Mouse (Mus musculus): Measurements from ENCODE around the gene Wnk2.
A peak's percentile ranks its signal among the peaks of the same experiment; 100 is the strongest.

The Wnk2 gene

DNA sequence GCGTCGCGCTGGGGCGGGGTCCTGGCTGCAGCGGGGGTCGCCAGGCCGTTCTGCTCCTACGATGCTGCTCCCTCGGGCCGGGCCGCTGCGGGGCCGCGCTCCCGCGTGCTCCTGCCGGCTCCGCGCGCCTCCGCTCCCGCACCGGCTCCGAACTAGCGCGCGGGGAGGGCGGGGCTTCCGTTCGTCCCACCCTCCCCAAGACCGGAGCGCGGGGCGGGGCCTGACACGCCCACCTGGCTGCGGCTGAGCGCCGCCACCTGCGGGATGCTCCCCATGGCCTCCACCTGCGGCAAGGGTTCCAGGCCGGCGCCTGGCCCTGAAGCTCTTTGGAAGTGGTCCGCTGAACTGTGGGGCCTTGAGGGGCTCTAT lies at the start of gene Wnk2:
Gene Wnk2 (minus strand): TSS at position 157 of the 369 bp plus-strand sequence.
- DNase-seq (ENCODE audit: low read depth): no peak

DNA sequence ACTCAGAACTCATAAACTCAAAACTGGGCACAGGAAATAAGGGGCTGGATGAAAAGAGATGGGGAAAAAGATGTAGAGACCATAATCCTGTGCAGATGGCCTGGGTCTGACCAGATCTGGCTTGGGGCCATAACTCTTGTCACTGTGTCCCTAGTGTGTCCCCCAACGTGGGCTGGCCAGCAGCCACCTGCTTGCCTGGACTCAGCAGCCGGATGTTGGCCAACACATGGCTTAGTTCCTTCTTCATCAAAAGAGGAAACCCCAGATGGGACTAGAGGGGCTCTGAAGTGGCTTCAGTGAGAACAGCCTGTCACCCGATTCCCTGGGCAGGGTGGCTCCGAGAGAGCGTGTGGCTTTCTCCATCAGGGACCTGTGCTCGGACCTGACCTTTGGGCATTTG lies 49.0 kb upstream of the Wnk2 start:
- DNase-seq (ENCODE audit: low read depth): peak; percentile 97

DNA sequence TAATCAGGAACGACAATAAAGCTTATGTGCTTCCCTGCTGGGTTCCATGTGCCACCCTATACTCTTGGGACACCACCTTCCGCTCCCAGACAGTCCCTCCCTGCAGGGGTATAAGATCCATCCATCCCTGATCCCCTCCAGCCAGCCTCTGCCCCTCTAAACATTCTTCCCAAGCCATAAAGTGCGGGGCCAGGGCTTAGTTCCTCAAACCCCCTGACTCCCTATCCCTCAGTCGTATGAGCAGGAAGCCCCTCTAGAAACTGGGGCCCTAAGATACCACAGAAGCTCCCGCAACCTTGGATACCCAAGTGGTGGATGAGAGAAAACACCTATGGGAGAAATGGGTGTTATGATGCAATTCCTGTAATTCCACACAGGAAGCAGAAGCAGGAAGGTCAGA lies 48.4 kb upstream of the Wnk2 start:
- DNase-seq (ENCODE audit: low read depth): no peak

DNA sequence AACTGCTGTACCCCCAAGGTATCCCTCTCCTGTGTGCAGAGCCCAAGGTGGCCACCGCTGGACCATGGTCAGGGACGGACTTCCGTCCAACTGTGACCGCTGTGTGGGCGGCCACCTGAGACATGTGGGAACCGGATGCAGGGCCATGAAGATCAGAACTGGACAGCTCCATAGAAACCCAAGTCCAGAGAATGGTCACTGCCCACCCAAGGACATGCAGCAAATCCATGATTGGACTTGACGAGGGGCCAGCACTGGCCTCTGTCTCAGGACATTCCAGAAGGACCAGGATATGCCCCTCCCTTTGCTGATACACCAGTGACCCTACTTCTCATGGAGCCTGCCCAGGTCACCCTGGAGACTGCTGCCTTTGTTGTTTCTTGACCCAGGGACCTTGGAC lies 47.8 kb upstream of the Wnk2 start:
- DNase-seq (ENCODE audit: low read depth): no peak

DNA sequence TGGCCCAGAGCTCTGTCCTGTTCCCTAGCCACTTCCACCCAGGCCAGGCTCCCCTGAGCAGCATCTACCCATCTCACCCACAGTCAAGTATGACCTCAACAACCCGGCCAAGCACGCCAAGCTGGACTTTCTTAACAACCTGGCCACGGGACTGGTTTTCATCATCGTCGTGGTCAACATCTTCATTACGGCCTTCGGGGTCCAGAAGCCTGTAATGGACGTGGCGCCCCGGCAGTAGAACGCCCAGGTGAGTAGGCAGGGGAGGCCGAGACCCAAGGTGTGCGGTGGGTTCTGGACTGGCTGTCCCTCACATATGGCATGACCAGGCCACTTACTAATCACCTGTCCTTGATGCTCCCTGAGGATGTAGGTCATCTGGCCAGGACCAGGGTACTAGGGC lies 47.0 kb upstream of the Wnk2 start:
- DNase-seq (ENCODE audit: low read depth): no peak

DNA sequence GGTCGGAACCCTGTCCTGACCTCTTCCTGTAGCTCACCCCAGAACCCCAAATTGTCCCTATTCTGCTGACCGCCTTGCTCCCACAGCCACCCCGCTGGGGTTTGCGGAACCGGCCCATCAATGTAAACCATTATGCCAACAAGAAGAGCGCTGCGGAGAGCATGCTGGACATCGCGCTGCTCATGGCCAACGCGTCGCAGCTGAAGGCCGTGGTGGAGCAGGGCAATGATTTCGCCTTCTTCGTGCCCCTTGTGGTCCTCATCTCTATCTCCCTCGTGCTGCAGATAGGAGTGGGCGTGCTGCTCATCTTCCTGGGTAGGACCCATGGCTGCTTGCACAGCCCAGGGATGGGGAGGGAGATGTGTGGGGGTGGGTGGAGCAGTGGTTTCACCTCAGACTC lies 45.8 kb upstream of the Wnk2 start:
- DNase-seq (ENCODE audit: low read depth): no peak

DNA sequence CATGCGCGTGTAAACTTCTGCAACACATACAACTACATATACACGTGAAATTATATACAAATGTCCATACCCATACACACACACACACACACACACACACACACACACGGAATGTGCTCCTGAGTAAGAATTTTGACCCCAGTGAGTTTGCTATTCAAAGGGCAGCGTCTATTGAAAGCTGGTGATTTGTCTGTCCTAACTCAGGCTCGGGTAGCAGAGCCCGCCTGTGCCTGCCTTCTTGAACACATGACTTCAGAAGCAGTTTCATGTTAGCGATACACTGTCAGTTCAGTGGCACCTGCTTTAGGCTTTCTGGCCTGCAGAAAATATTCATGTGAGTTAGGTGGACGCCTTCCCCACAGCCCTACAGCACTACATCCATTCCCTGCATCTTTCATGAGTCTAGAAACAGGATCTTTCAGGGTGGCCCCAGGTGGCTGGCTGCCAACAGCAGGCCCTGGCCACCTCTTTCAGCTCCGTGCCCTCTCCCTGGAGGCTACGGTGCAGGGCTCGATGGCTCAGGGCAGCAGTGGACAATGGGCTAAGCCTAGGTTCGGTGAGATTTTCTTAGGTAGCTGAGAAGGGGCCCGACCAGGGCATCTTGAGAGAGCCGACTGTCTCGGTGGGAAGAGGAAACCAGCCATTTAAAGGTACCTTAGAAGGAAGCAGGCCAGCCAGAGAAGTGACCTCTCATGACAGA lies 44.5 kb upstream of the Wnk2 start:
- DNase-seq (ENCODE audit: low read depth): no peak

DNA sequence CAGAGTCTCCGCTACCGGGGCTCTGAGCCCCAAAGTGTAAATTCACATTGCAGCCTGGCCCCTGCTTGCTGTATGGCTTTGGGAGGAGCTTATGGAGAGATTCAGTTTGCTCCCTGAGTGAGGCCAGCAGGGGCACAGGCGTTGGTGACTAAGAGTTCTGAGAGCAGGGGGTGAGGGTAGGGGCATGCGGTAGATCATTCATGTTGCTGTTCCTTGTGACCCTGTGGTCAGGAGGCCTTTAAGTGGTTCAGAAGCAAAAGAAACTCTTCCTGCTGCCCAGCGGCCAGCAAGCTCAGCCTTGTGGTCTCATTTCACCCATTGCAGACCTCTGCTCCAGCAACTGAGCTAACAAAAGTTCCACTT lies 43.8 kb upstream of the Wnk2 start:
- peak; percentile 96 for DNase-seq (ENCODE audit: low read depth)

DNA sequence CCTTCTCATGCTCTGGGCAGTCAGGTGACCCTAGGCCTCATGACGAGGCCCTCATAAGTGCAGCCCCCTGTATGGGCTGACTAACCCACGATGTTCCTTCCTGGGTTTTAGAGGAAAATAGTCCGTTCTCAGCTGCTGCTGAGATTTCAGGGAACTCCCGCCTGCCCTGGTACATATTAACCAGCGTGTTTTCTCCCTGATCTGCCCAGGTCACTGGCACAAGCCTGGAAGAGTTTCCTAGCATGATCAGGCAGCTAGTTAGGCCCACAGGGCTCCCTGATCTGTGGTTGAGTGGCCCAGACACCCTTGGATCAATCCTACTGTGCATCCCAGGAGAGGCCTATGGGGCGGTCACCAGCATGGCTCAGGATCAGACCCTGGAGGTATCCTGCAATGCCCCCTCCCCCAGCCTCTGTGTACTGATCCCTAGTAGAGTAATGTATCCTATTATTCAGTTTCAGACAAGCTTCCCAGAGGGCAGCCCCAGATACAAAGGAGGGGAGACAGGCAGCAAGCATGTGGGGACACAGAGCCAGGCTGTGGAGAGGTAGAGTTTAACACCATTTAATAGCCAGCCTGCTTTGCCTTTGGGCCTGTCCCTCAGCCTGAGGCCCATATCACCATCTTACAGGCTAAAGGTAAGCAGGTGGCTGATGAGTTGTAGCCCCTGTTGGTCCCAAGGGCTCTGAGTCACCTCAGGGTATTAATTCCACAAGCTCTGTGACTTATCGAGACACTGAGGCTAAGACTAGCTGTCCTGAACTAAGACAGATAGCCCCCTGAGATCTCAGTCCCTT lies 43.3 kb upstream of the Wnk2 start:
- no peak for DNase-seq (ENCODE audit: low read depth)

DNA sequence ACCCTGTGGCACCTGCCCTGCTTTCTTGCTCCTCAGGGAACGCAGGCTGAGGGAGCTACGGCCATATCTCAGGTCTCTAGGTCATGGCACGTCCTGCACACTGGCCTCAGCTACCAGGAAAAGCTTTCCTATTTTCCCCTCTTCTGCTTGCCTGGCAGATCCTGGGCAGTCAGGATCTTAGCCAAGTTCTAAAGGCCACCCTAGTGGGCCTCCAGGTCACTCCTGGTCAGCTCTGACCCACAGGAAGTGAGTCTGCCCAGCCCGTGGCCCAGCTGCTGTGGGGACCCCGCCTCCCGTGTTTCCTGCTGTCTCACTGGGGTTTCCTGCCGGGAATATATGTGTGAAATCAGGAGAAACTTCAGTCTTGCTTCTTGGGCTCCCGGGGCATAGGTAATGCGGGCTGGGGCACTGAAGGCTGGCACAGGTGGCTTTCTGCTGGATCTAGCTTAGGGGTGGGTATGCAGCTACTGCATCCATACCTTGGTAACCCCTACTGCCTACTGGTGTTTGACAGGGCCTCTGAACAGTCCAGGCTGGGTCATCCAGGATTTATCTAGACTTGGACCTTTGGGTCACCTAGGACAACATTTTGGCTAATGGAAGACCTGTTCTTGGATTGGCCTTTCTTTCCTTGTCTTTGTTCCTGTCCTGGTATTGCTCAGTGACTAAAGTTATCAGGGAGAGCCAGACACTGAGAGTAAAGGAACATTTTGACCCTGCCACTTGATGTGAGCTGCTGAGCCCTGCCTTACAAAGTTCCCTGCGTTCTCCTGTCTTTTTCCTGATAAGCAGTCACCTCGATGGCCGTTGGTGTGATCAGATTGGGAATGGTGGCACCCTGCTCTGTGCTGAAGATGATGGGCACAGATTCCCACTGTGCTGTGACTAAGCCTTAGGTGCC lies 42.4 kb upstream of the Wnk2 start:
- peak; percentile 58 for DNase-seq (ENCODE audit: low read depth)

DNA sequence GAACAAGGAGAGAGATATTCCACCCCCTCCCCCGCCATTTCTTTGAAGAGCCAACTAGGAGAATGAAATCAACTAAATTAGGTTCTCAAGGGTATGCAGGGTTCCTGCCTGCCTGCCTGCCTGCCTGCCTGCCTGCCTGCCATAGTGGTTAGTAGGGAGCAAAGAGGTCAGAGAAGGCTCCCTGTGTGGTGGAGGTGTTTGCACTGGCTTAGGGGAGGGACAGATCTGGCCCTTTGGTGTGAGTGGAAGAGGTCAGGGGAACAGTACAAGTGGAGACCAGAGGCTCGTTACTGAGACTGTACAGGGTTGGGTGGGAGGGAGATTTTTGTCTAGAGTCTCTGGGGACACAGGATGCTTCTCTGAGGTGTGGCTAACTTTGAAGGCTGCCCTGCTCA lies 41.1 kb upstream of the Wnk2 start:
- DNase-seq (ENCODE audit: low read depth): no peak

DNA sequence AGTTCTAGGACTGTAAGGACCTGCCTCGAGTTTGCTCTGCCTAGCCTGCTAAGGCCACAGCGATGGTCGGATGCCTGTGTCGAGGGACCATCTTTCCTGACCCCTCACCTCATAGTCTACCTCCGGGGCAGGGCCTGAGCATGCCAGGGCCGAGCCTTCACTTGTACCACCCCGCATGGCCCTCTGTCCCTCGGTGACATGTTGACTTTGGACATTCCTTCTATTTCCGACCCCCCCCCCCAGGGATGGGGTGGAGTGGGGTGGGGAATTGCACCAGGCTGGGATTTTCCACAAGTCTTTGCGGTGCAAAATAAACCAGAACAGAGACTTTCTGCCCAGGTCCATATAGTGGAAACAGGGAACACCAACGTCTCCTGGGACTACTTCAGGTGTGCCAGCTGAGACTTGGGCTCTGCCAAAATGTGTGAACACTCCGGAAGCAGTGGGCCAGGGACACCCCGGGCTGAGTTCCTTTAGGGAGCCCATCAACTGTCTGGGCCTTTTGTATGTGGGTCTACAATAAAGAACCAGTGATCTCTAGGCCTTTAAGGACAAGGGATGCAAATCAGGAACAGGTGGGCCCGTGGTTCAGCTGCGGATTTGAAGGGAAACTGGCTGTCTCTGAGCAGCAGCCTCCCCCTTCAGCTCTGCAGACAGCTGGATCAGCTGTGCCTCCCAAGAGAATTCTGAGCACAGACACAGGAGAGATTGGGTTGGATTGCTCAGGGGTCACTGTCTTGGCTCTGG lies 40.6 kb upstream of the Wnk2 start:
- DNase-seq (ENCODE audit: low read depth): no peak

DNA sequence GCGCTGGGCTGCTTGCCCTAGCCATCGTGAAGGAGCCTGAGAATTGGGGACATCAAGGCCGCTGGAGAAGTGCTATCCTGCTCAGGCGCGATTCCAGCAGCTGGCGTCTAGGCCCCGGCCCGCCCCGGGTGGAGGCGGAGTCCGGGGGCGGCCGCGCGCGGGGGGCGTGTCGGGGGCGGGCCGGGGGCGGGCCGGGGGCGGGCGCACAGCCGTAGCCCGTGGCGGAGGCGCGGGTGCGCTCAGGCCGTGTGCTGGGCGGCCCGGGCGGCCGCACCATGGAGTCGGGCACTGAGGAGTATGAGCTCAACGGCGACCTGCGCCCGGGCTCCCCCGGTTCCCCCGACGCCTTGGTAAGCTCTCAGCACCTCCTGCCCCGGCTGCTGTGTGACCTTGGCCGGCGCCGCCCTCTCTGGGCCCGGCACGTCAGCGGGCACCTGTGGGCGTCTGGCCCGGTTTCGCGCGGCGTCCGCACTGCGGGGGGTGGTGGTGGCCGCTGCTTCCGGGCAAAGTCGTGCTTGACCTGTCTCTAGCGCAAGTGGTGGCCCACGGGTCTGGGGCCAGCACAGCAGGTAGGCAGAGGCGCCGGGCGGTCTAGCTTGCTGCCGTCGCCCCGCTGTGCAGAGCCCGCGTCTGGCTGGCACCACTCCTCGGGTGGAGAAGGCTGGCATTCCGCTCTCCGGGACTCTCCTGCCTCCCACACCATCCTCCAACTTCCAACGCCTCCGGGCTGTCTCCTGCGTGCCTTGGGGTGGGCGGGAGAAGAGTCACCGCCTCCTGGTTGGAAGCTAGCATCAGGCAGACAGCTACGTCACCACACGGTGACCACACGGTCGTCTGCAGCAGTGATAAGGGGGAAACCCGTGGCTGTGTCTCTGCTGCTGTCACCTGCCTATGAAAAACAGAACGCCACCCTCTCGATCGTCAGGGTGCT lies 39.7 kb upstream of the Wnk2 start, which contains the start of gene Ninj1:
Gene Ninj1 (plus strand): TSS at position 198 of the 931 bp plus-strand sequence.
- DNase-seq (ENCODE audit: low read depth): peak; percentile 95

DNA sequence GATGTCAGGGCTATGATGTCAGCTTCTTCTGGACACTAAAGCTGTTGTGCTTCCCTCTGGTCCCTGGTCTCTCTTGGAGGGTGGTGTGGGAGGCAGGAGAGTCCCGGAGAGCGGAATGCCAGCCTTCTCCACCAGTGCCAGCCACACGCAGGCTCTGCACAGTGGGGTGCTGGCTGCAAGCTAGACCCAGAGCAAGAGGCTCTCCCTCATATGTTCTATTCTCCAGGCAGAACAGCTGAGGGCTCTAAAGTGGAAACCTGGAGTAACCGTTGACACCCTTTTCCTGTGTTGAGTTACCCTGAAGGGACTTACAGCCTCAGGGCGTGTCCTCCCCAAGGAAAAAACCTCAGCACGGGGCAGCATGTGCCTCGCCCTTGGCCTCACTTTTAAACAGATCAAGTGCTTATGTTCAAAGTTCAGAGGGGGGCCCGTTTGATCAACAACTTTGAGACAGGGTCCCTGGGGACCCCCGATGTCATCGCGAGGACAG lies 39.0 kb upstream of the Wnk2 start:
- peak; percentile 83 for DNase-seq (ENCODE audit: low read depth)

DNA sequence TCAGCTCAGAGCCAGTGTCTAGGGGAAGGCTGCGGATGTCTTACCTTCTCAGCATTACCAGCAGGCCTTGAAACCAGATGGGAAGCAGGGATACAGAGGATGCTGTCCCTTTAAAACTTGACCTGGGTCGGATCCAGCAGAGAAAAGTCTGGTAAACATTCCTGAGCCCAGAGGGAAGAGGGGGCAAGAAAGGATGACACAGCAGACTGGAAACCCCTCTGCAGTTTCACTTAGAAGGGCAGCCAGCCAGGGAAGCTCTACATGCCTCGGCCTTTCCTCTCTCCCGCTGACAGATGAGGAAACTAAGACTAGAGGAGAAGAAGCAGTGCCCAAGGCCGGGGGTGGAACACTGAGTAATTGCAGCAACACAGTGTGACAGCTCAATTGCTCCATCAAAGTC lies 35.8 kb upstream of the Wnk2 start:
- DNase-seq (ENCODE audit: low read depth): no peak

DNA sequence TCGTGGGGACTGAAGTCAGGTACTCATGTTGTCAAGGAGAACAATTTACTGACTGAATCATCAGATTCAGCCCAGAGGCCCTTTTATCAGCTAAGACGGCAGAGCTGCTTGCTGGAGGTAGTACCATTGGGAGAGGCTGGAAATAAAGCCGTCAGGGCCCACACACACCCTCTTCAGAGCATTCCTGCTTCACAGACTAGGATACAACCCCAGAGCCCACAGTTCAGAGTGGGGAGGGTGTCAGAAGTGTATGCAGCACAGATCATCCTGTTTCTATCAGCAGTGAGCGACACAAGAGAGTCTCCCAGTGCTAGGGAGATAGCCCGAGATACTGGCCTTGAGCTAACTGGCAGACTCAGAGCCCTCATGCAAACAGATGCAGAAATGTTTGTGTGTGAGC lies 35.3 kb upstream of the Wnk2 start:
- no peak for DNase-seq (ENCODE audit: low read depth)

DNA sequence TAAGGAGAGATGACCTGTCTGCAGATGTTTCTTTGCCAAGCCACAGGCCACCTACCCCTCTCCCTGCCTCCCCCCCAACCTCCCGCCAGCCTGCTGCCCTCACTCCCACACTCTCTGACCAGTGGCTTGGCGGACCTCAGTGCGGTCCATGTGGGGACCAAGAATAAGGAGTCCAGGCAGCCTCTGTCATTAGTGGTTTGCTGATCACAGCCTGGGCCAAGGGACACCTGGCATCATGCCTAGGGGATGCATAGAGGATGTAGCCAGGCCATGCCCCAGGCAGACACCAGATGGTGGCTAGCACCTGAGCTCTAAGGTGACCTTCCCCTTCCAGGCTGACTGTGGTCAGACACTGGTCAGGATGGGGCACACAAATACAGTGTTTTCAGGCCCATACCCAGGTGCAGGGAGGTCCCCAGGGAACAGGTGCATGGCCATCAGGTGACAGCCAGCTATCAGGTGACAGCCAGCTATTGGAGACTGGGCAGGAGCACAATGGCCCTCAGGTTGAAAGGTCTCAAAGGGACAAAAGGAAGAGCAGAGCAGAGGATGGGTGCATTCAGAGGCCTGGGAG lies 33.7 kb upstream of the Wnk2 start:
- peak; percentile 71 for DNase-seq (ENCODE audit: low read depth)

DNA sequence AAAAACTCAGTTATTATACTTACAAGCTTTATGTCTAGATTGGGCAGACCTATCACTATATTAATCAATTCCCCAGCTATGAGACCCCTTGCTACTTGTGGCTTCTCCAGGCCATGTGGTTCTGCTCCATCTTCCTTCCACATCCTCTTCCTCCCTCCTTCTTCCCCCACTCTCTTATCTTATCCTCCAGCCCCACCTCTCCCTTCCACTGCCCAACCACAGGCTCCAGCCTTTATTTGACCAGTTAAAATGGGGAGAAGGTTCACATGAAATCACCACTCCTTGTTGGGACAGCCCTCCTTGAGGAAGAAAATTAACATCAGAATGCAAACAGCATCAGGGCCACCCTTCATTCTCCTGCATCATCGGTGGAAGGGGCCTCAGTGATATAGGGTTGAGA lies 32.9 kb upstream of the Wnk2 start:
- DNase-seq (ENCODE audit: low read depth): peak; percentile 92

DNA sequence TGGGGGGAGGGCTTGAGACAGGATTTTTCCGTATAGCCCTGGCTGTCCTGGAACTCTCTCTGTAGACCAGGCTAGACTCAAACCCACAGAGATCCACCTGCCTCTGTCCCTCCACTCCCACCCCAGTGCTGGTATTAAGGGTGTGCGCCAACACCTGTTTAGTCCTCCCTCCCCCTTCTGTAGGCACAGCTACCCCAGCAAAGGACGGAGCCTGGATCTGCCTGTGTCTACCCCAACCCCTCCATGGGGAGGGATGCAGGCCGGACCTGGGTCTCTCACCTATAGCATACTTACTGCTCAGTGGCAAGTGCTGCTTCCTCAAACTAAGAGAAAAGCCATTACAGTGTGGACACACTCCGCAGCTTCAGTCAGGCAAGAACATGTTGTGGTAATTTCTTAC lies 32.5 kb upstream of the Wnk2 start:
- DNase-seq (ENCODE audit: low read depth): no peak

DNA sequence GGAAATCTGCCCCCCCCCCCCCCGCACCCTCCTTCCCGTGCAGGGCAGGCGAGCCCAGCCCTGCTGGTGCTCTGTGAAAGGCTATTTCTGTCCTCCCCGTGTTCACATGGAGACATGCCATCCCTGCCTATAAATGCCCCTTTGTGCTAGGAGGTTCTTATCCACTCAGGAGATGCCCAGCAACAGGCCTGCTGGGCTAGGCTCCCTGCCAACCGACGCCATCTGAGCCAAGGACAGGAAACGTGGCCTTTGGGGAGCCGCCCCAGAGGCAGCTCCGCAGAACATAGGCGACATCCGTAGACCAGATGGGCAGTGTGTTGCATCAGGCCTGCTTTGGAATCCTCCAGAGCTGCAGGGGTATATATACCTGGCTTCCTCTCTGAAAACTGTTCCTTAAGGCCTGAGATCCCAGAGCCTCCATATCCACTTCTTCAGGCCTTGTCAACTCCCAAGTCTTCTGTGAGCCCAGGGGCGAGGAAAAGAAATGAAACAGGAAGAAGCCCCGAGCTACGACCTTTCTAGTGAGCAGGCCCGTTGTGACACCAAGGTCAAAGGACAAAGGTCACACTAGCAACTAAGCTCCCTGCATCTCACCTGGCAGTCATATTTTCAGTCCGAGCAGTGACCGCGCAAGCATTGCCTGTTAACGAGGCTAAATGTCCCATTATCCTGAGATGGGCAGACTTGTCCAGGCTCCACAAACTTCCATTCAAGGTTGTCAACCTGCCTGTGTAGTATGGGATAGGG lies 31.2 kb upstream of the Wnk2 start:
- peak; percentile 90 for DNase-seq (ENCODE audit: low read depth)

All from 416B (cell line).